Mouse (Mus musculus) heart, embryonic 15.5 days (tissue): ENCODE measurements at regions not wholly inside any gene's neighbourhood (a gene's known extent, or its start where the extent isn't known, plus 50 kb on each side); places are given as distances from the start of the nearest gene placed in this dataset.

Source experiments
- ATAC-seq: fragments of 200-750 bp; cut with Nextera tagmentation; replicated peaks from 2 replicates; pipeline ENCODE4 v1.8.0; 2017; ENCODE audit warnings: low read depth, moderate TSS enrichment; ENCODE audit not compliant: insufficient number of reproducible peaks, insufficient read depth, low FRiP score
- H3K27ac ChIP-seq: fragments of 300-500 bp; sonication (generic); 2 replicates; pipeline ENCODE4 v1.5.1; 2015; ENCODE audit warnings: mild to moderate bottlenecking, inconsistent platforms
- H3K27me3 ChIP-seq: fragments of 300-500 bp; sonication (generic); 2 replicates; pipeline ENCODE4 v1.6.1; 2015; ENCODE audit warnings: inconsistent platforms
- H3K36me3 ChIP-seq: fragments of 300-500 bp; sonication (generic); 2 replicates; pipeline ENCODE4 v1.6.1; 2015; ENCODE audit warnings: mild to moderate bottlenecking, inconsistent platforms
- H3K4me1 ChIP-seq: fragments of 300-500 bp; sonication (generic); replicated peaks from 2 replicates; pipeline ENCODE4 v1.6.1; 2015; ENCODE audit warnings: inconsistent platforms
- H3K4me2 ChIP-seq: fragments of 300-500 bp; sonication (generic); 2 replicates; pipeline ENCODE4 v1.6.1; 2015; ENCODE audit warnings: inconsistent platforms, mild to moderate bottlenecking, moderate library complexity
- H3K4me3 ChIP-seq: fragments of 300-500 bp; sonication (generic); 2 replicates; pipeline ENCODE4 v1.5.1; 2015; ENCODE audit warnings: mild to moderate bottlenecking, inconsistent platforms
- H3K9ac ChIP-seq: fragments of 300-500 bp; sonication (generic); 2 replicates; pipeline ENCODE4 v1.6.1; 2015; ENCODE audit warnings: mild to moderate bottlenecking, inconsistent platforms
- H3K9me3 ChIP-seq: fragments of 300-500 bp; sonication (generic); replicated peaks from 2 replicates; pipeline ENCODE4 v1.6.1; 2016; ENCODE audit warnings: inconsistent platforms
- WGBS: fragments of 180-500 bp; shearing (Covaris S2); methylation state at CpG from one replicate; pipeline ENCODE4 v1.1.7; 2015; ENCODE audit warnings: mixed read lengths; 5-methylcytosine and 5-hydroxymethylcytosine counted together

- 50% methylated on average over 2 of the region's 2 CpGs for WGBS
- Histone ChIP-seq H3K27me3 (no peaks in the 10 kb centered on the region), H3K4me3 (no peak overlapping the region), H3K27ac (no peak overlapping the region), H3K4me2 (no peak overlapping the region), H3K36me3 (no peaks in the 10 kb centered on the region), H3K9ac (no peak overlapping the region), H3K4me1 (no peaks in the 10 kb centered on the region), H3K9me3 (no peaks in the 10 kb centered on the region)
- no peak for ATAC-seq
Measured at GRCm38 (mm10) chr16:25213250-25213649, 73.4 kb upstream of the Tprg start.

DNA sequence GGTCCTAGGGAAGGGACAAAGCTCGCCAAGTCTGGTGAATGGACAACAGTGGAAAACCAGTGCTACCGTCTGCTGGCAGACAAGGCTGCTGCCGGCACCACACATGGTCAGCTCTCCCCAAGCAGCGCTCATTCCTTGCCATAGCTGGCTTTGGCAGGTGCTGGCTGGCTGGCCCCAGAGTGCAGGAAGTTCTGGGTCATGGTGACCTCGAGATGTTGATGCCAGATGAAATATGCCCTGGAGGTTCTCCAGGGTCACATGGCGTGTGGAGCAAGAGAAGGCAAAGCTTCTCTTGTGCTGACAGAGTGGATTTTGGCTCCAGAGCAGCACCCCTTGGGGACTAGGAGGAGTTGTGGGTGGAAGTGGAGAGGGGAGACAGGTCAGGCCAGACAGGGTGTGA, 66.1 kb upstream of the Tprg start:
- H3K27ac ChIP-seq = no peak overlapping the region
- no peak overlapping the region for H3K9ac ChIP-seq
- WGBS = 80% methylated on average over 6 of the region's 6 CpGs
- no peaks in the 10 kb centered on the region for H3K9me3 ChIP-seq
- no peak overlapping the region for H3K4me2 ChIP-seq
- H3K27me3 ChIP-seq = no peaks in the 10 kb centered on the region
- no peaks in the 10 kb centered on the region for H3K4me1 ChIP-seq
- ATAC-seq = no peak
- H3K4me3 ChIP-seq = no peak overlapping the region
- no peaks in the 10 kb centered on the region for H3K36me3 ChIP-seq

GRCm38 (mm10) chr16:25224801-25225200, 61.8 kb upstream of the Tprg start:
- H3K4me3 ChIP-seq = no peak overlapping the region
- no peaks in the 10 kb centered on the region for H3K9me3 ChIP-seq
- no peak for ATAC-seq
- H3K27ac ChIP-seq = no peak overlapping the region
- no peak overlapping the region for H3K4me2 ChIP-seq
- H3K36me3 ChIP-seq = no peaks in the 10 kb centered on the region
- no peak overlapping the region for H3K9ac ChIP-seq
- no peaks in the 10 kb centered on the region for H3K27me3 ChIP-seq
- no peaks in the 10 kb centered on the region for H3K4me1 ChIP-seq
